Mouse (Mus musculus) erythroblast, embryonic 14.5 days (primary cell): ENCODE measurements around the gene Cyp2c50.
"Not testable (repeated sequence)": the region's sequence is repeated elsewhere in the genome, so short reads cannot be mapped to it uniquely, and the experiment has no call there.

Experiments
- GATA1 ChIP-seq: IDR thresholded peaks from 2 replicates; pipeline ENCODE4 v1.6.1; 2012; ENCODE audit warnings: low read length, inconsistent platforms, mixed read lengths
- TAL1 ChIP-seq: IDR thresholded peaks from 3 replicates; pipeline ENCODE4 v1.6.1; 2012; ENCODE audit warnings: low read length, inconsistent platforms, mixed read lengths

DNA sequence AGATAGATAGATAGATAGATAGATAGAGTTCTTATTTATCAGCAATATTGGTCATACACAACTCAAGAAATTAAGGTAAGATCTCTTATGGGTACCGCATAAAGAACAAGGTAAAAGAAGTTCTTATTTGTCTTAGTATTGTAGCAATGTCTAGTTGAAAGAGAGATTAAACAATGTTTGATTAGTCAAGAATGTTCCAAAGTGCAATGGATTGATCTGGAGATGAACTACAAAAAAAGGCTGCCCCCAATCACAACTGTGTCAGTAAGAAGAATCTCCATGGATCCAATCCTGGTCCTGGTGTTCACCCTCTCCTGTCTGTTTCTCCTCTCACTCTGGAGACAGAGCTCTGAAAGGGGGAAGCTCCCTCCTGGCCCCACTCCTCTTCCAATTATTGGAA lies at the start of gene Cyp2c50:
- not testable (repeated sequence) for TF ChIP-seq TAL1, GATA1
